Mouse (Mus musculus) gastrocnemius, postnatal 25 days (tissue): ENCODE results near the gene Dhdh. TPM values are rescaled to one million over a fixed set of nuclear protein-coding genes. Genes with fewer than 3 reads are reported as not detected.

Experiments used
- DNase-seq: peaks from one replicate; pipeline ENCODE4 v3.0.0; 2022
- microRNA-seq, 2 experiments: library from miRNA; unstranded; fragments of <30 nt; microRNA quantifications; one replicate each; pipeline ENCODE4 v1.2.0; 2021; ENCODE audit warnings: borderline replicate concordance in 2 of 2
- total RNA-seq, 2 experiments: library from RNA; stranded (reverse); gene quantifications; 1 replicate in 1 of 2; 2 replicates in 1 of 2; pipeline ENCODE4 v1.2.3; 2021

Gene Dhdh
- total RNA-seq, 2 experiments from 2014 or later: 12.3 to 12.6 TPM

DNA sequence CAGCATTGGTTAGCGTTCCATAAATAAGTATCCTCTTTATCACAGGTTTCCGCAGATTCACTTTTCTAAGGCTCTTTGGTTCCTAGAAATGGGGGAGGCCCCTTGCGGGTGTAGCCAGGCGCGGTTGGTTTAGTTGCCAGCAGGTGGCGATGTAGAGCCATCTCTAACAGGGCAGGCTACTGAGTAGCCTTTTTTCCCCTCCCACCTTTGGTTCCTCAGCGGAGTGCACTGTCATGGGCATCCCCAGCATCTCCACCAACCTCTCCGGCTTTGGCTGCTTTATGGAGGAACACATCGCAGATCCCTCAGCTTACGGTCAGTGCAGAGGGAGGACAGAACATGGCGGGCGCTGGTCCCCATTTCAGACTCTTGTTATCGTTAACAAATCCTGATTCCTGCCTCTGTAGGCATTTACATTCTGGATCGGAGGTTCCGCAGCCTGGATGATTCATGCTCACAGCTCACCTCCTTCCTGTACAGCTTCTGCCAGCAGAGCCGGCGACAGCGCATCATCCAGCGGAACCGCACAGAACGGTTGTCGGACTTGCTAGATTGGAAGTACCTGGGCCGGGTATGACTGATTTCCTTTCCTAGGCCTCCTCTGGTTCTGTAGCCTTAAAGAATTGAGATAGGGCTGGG is 37.1 kb downstream of the Dhdh start:
- peak; percentile 67 for DNase-seq

DNA sequence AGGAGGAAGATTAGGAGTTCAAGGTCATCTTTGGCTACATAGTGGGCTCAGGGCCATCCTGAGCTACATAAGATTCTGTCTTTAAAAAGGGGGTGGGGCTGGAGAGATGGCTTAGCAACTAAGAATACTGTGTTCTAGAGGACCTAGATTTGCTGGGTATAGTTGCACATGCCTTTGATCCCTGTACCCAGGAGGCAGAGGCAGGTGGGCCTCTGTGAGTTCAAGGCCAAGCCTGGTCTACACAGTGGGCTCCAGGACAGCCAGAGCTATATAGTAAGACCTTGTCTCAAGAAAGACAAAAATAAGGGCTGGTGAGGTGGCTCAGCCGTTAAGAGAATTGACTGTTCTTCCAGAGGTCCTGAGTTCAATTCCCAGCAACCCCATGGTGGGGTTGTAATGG is 38.6 kb downstream of the Dhdh start:
- DNase-seq: no peak

DNA sequence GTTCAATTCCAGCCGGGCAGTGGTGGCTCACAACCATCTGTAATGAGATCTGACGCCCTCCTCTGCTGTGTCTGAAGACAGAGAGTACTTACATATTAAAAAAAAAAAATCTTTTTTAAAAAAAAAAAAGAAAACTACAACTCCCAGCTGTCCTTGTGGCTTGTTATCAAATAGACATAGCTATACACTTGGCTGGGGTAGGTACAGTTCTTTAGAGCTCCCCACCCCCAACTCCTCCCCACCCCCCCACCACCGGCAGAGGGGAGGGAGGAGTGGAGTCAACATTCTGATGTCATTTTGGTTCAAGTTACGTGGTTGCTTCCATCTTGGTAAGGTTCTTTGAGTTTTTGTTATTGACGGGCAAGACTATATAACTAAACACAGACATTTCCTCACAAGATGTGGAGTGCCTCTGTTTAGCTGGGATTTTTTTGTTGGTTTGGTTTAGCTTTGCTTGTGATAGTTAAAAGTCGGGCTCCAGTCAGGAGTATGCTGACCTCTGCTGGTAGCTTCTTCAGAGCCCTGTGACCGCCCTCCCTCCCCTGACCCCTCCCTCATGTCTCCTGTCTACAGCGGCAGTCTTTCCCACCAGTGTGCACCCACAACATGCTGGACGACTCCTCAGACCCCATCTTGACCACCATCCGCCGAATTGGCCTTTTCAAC is 41.1 kb downstream of the Dhdh start:
- DNase-seq: no peak

DNA sequence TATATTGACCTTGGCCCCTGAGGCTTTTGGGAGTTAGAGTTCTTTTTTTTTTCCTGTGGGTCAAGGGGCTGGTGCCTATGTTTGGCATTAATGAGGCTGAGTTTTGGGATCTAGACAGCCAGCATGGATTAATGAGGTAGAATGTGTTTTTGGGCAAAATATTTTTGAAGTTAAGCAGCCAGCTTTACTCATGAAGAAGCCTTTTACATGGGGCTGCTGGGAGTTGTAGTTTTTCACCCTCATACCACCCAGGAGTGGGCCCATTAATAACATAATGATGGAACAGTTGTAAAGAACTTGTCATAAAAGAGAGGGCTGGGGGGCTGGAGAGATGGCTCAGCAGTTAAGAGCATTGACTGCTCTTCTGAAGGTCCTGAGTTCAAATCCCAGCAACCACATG is 42.0 kb downstream of the Dhdh start:
- DNase-seq: no peak

DNA sequence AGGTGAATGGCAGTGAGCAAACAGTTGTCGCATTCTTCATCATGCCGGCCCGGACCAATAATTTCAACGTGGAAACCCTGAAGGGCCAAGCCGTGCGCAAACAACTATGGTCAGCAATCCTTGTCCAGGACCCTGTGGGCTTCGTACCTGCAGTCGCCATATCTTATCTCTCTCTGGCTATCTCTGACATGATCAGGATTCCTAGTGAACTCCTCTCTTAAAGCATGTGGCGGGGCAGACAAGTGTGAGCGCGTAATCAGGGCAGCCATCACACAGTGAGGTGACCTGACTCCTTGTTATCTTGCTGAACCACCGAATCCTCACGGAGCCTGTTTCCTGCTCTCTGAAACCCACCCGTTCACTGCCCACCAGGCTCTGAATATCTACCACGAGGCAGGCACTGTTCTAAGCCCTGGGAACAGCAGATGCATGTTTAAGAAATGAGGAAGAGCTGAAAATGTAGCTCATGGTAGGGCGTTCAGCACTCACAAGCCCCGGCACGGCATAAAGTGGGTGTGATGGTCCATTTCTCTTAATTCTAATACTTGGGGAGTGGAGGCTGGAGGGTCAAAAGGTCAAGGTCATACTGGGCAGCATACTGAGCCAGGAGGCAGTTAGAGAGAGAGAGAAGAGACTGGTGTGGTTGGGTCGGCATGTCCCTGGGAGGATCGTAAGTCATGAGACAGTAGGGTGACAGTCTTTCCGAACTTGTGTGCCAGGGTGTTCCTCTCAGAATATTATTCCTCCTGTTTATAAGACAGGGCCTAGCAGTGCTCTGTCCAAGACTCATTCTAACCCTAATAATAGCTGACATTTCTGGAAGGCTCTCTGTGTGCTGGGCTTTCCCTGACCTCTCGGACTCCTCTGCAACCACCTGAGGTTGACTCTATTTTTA is 44.8 kb downstream of the Dhdh start:
- DNase-seq: peak; percentile 54

DNA sequence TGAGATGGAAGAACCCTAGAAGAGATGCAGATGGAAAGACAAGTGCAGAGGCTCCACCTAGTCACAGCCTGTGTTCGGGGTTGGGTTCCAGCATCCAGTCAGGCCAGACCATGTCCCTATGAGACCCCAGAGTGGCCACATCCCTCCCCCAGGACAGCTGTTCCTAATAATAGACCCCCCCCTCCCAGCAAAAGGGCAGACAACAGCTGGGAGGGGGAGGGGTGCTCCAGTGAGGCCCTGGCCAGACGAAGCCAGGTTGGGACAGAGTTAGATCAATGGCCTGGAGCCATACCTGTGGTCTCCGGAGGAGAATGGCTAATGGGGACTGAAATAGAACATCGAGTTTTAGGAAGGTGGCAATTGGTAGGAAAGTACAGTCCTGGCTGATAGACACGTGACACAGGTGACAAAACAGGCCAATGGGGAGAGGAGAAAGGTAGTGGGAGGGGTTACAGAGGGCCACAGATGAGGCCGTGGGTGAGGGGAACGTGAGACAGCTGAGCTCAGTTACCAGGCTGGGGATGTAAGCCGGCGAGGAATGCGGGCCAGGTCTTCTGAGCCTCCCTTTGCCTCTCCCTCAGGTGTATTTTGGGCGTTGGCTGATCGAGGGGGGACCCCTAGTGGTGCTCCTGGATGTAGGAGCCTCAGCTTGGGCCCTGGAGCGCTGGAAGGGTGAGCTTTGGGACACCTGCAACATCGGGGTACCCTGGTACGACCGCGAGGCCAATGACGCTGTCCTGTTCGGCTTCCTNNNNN is 50.9 kb downstream of the Dhdh start, which contains the start of gene Ruvbl2:
Gene Ruvbl2, minus strand, starts transcription at position 576 of the 756 bp plus-strand sequence.
- peak; percentile 81 for DNase-seq

DNA sequence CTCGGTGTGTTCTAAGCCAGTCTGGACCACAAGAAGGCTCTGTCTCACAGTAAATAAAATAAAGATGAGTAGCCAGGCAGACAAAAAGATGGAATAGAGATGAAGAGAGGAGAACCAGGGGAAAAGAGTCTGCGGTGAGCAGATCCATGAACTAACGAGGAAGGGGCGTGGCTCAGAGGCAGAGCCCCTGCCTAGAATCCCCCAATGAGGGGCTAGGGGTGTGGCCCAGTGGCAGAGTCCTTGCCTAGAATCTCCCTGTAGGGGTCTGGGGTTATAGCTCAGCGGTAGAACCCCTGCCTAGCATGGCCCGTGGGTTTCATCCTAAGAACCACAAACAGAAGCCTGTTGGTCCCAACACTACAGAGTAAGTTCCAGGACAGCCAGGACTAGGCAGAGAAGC is 51.6 kb downstream of the Dhdh start:
- no peak for DNase-seq

DNA sequence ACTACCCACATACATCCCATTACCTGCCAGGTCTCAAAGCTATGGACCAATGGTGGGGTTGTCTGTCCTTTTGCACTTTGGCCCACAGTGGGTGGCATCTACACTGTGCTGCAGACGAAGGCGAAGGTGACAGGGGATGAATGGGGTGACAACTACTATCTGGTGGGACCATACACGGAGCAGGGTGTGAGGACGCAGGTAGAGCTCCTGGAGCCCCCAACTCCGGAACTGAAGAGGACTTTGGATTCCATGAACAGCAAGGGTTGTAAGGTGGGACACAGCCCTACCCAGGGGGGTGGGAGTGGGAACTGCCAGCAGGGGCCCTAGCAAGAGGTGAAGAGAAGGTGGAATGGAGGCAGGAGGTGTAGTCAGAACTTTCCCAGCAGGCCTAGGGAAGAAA is 52.2 kb downstream of the Dhdh start:
- DNase-seq: no peak

DNA sequence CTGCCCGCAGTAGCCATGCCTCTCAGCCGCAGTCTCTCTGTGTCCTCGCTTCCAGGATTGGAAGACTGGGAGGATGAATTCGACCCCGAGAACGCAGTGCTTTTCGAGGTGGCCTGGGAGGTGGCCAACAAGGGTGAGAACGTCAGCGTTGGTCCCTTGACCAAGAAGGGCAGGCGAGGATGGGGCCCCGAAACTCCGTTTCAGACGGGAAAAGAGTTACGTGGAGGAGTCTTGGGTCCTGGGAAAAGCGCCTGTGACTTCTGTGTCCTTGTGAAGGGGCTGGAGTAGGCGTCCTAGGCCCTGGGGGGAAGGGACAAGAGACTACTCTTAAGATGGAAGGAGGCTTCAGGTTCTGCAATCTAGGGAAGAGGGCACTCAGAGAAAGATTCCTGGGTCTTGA is 53.6 kb downstream of the Dhdh start:
- no peak for DNase-seq

DNA sequence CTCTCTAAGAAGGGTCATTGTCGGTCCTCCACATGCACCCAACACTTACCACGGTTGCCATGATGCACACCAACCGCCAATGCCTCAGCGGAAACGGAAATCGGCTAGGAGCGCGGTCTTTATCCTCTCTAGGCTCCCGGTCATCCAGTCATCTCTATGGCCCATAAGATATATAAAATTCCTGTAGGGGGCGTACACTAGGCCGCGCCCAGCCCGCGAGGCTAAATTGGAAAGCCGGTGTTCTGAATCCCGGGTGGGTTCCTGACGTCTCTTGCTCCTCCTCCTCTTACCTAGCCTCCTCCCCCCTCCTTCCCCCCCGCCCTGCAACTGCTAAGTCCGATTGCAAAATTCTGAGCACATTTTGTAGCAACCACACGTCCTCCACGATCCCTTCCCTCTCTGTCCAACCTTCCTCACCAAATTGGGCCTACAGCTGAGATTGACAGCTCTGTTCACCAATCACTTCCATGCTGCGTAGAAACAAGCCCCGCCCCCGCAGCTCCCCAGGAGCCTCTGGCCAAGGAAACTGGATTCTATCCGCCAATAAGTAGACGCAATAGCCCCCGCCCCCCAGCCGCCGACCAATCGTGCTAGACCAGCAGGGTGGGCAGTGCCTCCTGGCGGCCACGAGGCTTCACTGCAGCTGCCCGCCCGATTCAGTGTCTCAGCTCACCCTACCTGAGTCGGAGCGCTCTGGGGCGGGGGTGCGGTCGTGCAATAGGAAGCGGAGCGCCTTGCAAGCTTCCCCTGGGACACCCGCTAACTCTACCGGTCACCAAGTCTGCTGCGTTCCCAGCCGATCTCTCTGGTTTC is 54.2 kb downstream of the Dhdh start, which contains the start of gene Gys1:
Gene Gys1, plus strand, starts transcription at position 642 of the 813 bp plus-strand sequence.
- DNase-seq: peak; percentile 100

DNA sequence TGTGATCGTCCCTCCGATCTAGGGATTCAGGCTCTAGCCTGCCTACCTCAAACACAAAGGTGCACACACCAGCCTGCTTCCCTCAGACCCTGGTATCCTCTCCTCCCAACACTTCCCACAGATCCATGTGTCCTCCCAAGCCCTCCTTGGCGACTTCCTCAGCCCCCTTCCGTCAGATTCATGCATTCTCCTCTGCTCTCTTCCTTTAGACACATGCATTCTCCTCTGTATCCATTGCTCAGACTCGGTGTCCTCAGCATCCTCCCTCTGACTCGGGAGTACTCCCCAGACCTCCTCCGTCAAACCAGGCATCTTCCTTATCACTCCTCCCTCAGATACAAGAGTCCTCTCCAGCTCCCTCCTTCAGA is 54.8 kb downstream of the Dhdh start:
- DNase-seq: no peak

DNA sequence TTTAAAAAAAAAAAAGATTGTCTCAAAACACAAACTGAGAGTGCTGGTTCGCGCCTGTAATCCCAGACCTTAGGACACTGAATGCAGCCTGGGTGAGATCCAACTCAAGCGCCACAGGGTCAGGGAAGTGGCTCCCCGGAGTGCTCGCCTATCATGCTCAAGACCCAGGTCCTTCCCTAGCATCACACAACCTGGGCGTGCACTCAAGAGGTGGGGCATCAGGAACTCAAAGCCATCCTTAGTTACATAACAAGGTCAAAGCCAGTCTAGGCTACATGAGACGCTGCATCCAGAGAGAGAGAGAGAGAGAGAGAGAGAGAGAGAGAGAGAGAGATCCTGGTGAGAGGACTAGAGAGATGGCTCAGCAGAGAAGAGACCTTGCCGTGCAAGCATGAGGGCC is 62.0 kb downstream of the Dhdh start:
- DNase-seq: peak; percentile 43

DNA sequence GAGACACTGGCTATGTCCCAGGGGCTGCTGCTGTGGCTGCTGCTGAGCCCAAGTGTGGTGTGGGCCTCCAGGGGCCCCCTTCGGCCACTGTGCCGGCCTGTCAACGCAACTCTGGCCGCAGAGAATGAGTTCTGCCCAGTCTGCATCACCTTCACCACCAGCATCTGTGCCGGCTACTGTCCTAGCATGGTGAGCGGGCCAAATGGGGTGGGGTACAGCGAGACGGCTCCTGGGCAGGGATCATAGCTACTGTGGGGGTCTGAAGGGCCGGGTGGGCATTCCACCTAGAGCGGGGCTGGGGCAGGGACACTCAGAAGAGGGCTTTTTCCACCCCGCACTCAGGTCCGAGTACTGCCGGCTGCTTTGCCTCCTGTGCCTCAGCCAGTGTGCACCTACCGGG is 67.4 kb downstream of the Dhdh start:
- no peak for DNase-seq

Small RNAs within 50 kb of the gene (microRNA-seq; reads per million reads assigned to microRNA genes)
- 0 to 0.26 reads per million in 2 experiments for gene Gm22133

Other genes with a start within 250 kb of the Dhdh start
- 1 to 10 TPM; 1.3 to 2.0 TPM for gene Cd37, start 249.7 kb downstream of the Dhdh start, total RNA-seq
- not detected for gene Slc6a16, start 247.7 kb downstream of the Dhdh start, total RNA-seq
- not detected for gene Slc6a21, start 211.3 kb downstream of the Dhdh start, total RNA-seq
- gene Trpm4, start 155.0 kb downstream of the Dhdh start, total RNA-seq: 10 to 100 TPM; 17.0 to 18.3 TPM
- 100 to 1,000 TPM; 812 to 910 TPM for gene Hrc, start 153.5 kb downstream of the Dhdh start, total RNA-seq
- gene Ppfia3, start 121.8 kb downstream of the Dhdh start, total RNA-seq: under 1 TPM; 0.18 to 0.38 TPM
- under 1 TPM in 1 of 2 experiments, not detected in 1; 0.67 TPM for gene Lin7b, start 118.2 kb downstream of the Dhdh start, total RNA-seq
- gene Snrnp70, start 93.1 kb downstream of the Dhdh start, total RNA-seq: 10 to 100 TPM; 76.1 to 78.0 TPM
- 100 to 1,000 TPM in 1 of 2 experiments, 10 to 100 TPM in 1; 73.7 to 107 TPM for gene Kcna7, start 83.2 kb downstream of the Dhdh start, total RNA-seq
- 1 to 10 TPM; 3.9 to 6.6 TPM for gene Ntf5, start 75.1 kb downstream of the Dhdh start, total RNA-seq
- 1 to 10 TPM in 1 of 2 experiments, not detected in 1; 1.6 TPM for gene Lhb, start 68.0 kb downstream of the Dhdh start, total RNA-seq
- 100 to 1,000 TPM; 243 to 327 TPM for gene Gys1, start 54.0 kb downstream of the Dhdh start, total RNA-seq
- gene Ruvbl2, start 50.7 kb downstream of the Dhdh start, total RNA-seq: 10 to 100 TPM; 23.3 to 23.8 TPM
- gene Ftl1, start 28.9 kb downstream of the Dhdh start, total RNA-seq: 100 to 1,000 TPM; 125 to 149 TPM
- gene Bax, start 21.9 kb downstream of the Dhdh start, total RNA-seq: 10 to 100 TPM; 15.6 to 16.9 TPM
- not detected for gene Tulp2, start 6.9 kb downstream of the Dhdh start, total RNA-seq
- gene Gm45808, start 2.0 kb downstream of the Dhdh start, total RNA-seq: 1 to 10 TPM; 4.3 to 10.0 TPM
- gene Nucb1, start 21.6 kb upstream of the Dhdh start, total RNA-seq: 10 to 100 TPM; 60.8 to 73.2 TPM
- gene Ppp1r15a, start 37.5 kb upstream of the Dhdh start, total RNA-seq: 10 to 100 TPM; 13.8 to 19.2 TPM
- 1 to 10 TPM; 7.5 to 8.5 TPM for gene Plekha4, start 37.5 kb upstream of the Dhdh start, total RNA-seq
- 1 to 10 TPM in 1 of 2 experiments, under 1 TPM in 1; 0.99 to 1.2 TPM for gene Hsd17b14, start 66.1 kb upstream of the Dhdh start, total RNA-seq
- 10 to 100 TPM; 56.3 to 63.9 TPM for gene Bcat2, start 81.3 kb upstream of the Dhdh start, total RNA-seq
- gene Fgf21, start 126.7 kb upstream of the Dhdh start, total RNA-seq: not detected
- not detected for gene Fut1, start 128.5 kb upstream of the Dhdh start, total RNA-seq
- gene Izumo1, start 133.0 kb upstream of the Dhdh start, total RNA-seq: not detected
- 1 to 10 TPM; 6.1 to 8.5 TPM for gene Rasip1, start 138.7 kb upstream of the Dhdh start, total RNA-seq
- 10 to 100 TPM; 39.0 to 46.1 TPM for gene Mamstr, start 151.2 kb upstream of the Dhdh start, total RNA-seq
- gene Fut2, start 177.6 kb upstream of the Dhdh start, total RNA-seq: under 1 TPM; 0.19 to 0.61 TPM
- gene Ntn5, start 195.2 kb upstream of the Dhdh start, total RNA-seq: under 1 TPM; 0.38 to 0.75 TPM
- under 1 TPM in 1 of 2 experiments, not detected in 1; 0.16 TPM for gene Sec1, start 205.6 kb upstream of the Dhdh start, total RNA-seq
- gene Car11, start 211.0 kb upstream of the Dhdh start, total RNA-seq: 10 to 100 TPM in 1 of 2 experiments, 1 to 10 TPM in 1; 4.9 to 11.2 TPM
- 100 to 1,000 TPM in 1 of 2 experiments, 10 to 100 TPM in 1; 14.3 to 121 TPM for gene Dbp, start 216.3 kb upstream of the Dhdh start, total RNA-seq
- 100 to 1,000 TPM; 433 to 449 TPM for gene Rpl18, start 226.7 kb upstream of the Dhdh start, total RNA-seq
- 10 to 100 TPM in 1 of 2 experiments, 1 to 10 TPM in 1; 8.5 to 12.7 TPM for gene Sphk2, start 229.2 kb upstream of the Dhdh start, total RNA-seq
- gene Fam83e, start 232.4 kb upstream of the Dhdh start, total RNA-seq: under 1 TPM; 0.13 to 0.29 TPM
- gene Spaca4, start 237.0 kb upstream of the Dhdh start, total RNA-seq: not detected